Mouse (Mus musculus): Measurements from ENCODE around the gene Apoa5. TPM values are rescaled to one million over a fixed set of nuclear protein-coding genes. Genes with fewer than 3 reads are reported as not detected.
A peak's percentile ranks its signal among the peaks of the same experiment; 100 is the strongest.

Apoa5 gene
- polyA plus RNA-seq, 1 experiment from 2014 or later = not detected

DNA sequence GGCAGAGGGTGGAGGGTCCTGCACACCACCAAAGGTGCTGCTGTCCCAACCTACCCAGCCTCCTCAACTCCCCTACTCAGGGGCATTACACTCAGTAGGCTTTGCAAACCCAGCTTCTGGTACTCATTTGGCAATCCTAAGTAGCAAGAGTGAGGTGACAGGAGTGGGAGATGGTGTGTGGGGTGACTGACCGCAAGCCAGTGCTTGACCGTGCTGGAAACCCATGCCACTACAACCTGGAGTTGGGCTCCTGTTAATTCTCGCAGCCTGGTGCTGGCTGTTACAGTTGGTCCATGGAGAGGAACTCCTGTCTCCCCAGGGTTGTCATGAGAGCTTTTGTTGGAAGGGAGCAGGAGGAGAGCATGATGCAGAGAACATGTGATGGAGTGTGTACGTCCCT is 2.3 kb downstream of the Apoa5 start:
- no peak overlapping the region for H3K27ac ChIP-seq (replicated peaks)
- peaks cover 25% of the 10 kb centered on the region for H3K27me3 ChIP-seq (replicated peaks)
- WGBS = 90% methylated on average over 4 of the region's 4 CpGs
- H3K9me3 ChIP-seq (replicated peaks) = no peaks in the 10 kb centered on the region
- H3K4me1 ChIP-seq = peaks cover 17% of the 10 kb centered on the region
- no peak overlapping the region for H3K4me2 ChIP-seq
- peaks cover 9% of the 10 kb centered on the region for H3K36me3 ChIP-seq
- no peak overlapping the region for H3K9ac ChIP-seq (replicated peaks)
- ATAC-seq (ENCODE audit: low FRiP score) = no peak
- no peak overlapping the region for H3K4me3 ChIP-seq (replicated peaks)

DNA sequence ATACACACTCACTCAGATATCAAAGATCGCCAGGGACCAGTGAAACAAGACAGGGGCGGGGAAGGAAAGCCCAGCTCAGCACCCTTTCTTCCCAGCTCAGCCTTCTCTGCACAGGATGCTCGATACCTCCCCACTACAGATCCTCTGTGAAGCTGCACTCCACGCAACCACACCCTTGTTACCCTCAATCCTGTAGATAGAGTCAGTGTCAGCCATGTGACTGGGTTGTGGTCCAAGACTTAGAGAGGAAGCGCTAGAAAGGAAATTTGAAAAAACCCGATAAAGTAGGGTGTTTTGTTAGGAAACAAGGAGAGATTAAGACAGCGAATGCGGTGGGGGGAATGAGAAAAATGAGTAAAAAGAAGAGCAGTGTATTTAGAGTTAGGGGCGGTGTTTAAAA is 3.6 kb downstream of the Apoa5 start:
- no peak for ATAC-seq (ENCODE audit: low FRiP score)
- 0 out of 2 replicates have a peak overlapping the region, but pooled peaks have one; percentile 80 for H3K4me3 ChIP-seq (replicated peaks)
- peaks cover 25% of the 10 kb centered on the region for H3K27me3 ChIP-seq (replicated peaks)
- no peak overlapping the region for H3K4me2 ChIP-seq
- no peak overlapping the region for H3K27ac ChIP-seq (replicated peaks)
- H3K36me3 ChIP-seq = peaks cover 22% of the 10 kb centered on the region
- no peaks in the 10 kb centered on the region for H3K9me3 ChIP-seq (replicated peaks)
- H3K4me1 ChIP-seq = peaks cover 17% of the 10 kb centered on the region
- no peak overlapping the region for H3K9ac ChIP-seq (replicated peaks)
- 90% methylated on average over 9 of the region's 9 CpGs for WGBS

DNA sequence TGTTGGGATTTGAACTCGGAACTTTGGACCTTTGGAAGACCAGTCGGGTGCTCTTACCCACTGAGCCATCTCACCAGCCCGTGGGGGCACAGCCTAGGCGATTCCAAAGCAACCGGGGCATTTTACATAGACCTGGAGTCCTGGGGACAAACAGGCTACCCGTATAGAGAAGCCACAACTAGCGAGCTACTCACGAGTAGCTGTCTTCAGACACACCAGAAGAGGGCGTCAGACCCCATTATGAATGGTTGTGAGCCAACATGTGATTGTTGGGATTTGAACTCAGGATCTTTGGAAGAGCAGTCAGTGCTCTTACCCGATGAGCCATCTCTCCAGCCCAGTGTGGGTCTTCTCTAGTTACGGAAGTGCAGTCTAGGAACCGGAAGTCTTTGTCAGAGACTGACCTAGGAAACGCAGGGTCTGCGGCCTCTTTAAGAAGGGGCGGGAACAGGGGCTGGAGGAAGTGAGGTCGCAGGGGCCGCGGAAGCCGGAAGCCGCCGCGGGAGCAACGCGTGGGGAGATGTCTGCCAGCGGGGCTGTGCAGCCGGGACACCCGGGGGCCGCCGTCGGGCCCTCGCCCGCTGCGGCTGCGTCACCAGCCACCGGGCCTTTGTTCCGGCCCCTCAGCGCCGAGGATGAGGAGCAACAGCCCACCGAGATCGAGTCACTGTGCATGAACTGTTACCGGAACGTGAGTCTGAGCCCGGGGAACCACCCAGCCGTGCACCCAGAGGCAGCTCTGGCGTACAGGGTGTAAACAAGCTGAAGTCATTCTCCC is 4.4 kb downstream of the Apoa5 start, which contains the start of gene Zpr1:
TSS of gene Zpr1 (plus strand) at position 388 of the 778 bp plus-strand sequence.
- WGBS = 6% methylated on average over 45 of the region's 45 CpGs
- Histone ChIP-seq H3K4me3 (replicated peaks) (peak within 1 kb of the TSS; percentile 80), H3K27ac (replicated peaks) (peak within 1 kb of the TSS; percentile 71), H3K36me3 (peaks cover 30% of the 10 kb centered on the region), H3K4me1 (peaks cover 17% of the 10 kb centered on the region), H3K4me2 (peak within 1 kb of the TSS; percentile 95), H3K27me3 (replicated peaks) (peaks cover 25% of the 10 kb centered on the region), H3K9ac (replicated peaks) (peak within 1 kb of the TSS; percentile 63), H3K9me3 (replicated peaks) (no peaks in the 10 kb centered on the region)
- peak; percentile 94 for ATAC-seq (ENCODE audit: low FRiP score)

DNA sequence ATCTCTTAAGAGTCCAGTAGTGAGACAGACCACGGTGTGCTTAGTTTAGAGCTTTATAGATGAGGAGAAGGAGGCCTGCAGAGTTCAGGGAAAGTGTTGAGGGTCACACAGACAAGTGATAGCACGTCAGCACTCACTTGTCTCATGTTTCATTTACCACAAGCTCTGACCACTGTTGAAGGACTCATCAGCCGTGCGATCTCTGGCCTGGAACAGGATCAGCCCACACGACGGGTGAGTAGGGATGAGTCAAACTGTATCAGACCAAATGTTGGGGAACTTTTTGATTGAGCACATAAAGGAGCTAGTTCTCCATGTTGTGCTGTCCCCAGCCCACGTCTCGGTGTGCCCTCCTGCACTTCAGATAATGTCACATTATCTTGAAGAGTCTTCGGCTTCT is 6.1 kb downstream of the Apoa5 start:
- 94% methylated on average over 9 of the region's 9 CpGs for WGBS

DNA sequence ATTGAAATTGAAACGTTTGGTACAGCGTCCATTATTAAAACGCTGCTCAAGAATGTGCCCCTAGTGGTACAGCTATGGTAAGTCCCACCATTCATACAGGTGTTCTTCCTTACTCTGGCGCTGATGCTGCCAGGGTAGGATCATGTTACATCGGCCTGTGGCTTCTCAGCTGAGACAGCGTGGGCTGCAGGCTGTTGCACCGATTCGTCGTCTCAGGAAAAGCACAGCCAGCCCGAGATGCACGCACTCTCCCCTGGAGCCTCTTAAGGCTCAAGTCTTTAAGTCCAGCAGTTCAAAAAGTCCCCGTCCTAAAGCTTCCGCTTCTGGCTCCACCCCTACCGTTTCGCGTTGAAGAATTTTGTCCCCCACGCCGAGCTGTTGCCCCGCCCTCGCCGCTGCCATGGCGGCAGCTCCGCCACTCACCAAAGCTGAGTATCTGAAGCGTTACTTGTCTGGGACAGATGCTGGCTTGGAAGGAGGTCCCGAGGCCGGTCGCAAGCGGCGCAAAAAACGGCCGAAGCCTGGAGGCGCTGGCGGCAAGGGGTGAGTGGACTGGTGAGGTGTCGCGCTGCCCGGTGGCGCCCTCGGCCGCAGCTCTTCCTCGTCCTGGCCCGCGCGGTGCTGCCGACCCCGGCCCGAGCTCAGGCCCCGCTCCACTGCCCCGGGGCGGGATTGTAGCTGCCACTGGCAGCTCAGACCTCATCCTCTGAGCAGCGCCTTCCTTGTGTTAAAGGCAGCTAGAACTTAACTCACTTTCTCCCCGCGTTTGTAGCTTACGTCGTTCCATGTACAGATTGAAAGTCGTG is 14.4 kb downstream of the Apoa5 start, which contains the start of gene Bud13:
TSS of gene Bud13 (plus strand) at position 378 of the 806 bp plus-strand sequence.
- peak; percentile 92 for ATAC-seq (ENCODE audit: low FRiP score)
- peaks cover 16% of the 10 kb centered on the region for H3K4me1 ChIP-seq
- H3K36me3 ChIP-seq = peaks cover 47% of the 10 kb centered on the region
- H3K9ac ChIP-seq (replicated peaks) = peak within 1 kb of the TSS; percentile 83
- H3K4me3 ChIP-seq (replicated peaks) = peak within 1 kb of the TSS; percentile 90
- H3K27ac ChIP-seq (replicated peaks) = peak within 1 kb of the TSS; percentile 85
- peak within 1 kb of the TSS; percentile 83 for H3K4me2 ChIP-seq
- H3K27me3 ChIP-seq (replicated peaks) = no peaks in the 10 kb centered on the region
- no peaks in the 10 kb centered on the region for H3K9me3 ChIP-seq (replicated peaks)
- under 1% methylated on average over 54 of the region's 55 CpGs for WGBS

More for the DNA sequence above, 6.1 kb downstream of the Apoa5 start:
- H3K9ac ChIP-seq (replicated peaks) = no peak overlapping the region
- no peak for ATAC-seq (ENCODE audit: low FRiP score)
- H3K4me3 ChIP-seq (replicated peaks) = peak overlapping the region; percentile 80; the same call in 1 of the 2 replicates
- H3K27me3 ChIP-seq (replicated peaks) = peaks cover 15% of the 10 kb centered on the region
- peaks cover 40% of the 10 kb centered on the region for H3K36me3 ChIP-seq
- no peaks in the 10 kb centered on the region for H3K9me3 ChIP-seq (replicated peaks)
- H3K27ac ChIP-seq (replicated peaks) = no peak overlapping the region
- peak overlapping the region; percentile 95; the same call in 1 of the 2 replicates for H3K4me2 ChIP-seq
- H3K4me1 ChIP-seq = peaks cover 17% of the 10 kb centered on the region

DNA sequence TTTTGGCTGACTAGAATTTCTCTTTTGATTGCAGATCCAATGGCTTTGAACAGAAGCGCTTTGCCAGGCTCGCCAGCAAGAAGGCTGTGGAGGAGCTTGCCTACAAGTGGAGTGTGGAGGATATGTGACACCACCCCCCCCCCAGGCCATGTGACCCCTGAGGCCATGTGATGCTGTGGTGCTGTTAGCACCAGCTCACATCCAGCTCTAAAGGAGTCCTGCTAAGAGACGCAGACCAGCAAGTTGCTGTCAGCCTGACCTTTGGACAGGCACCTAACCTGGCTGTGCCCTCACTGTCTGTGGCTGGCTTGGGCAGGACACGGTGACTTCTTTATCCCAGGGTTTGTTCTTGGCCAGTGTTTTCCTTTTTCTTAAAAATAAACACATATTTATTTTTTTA is 29.9 kb downstream of the Apoa5 start:
- Histone ChIP-seq H3K27ac (replicated peaks) (no peak overlapping the region), H3K36me3 (peaks cover 52% of the 10 kb centered on the region), H3K4me1 (no peaks in the 10 kb centered on the region), H3K9ac (replicated peaks) (no peak overlapping the region), H3K9me3 (replicated peaks) (no peaks in the 10 kb centered on the region), H3K4me3 (replicated peaks) (no peak overlapping the region), H3K4me2 (no peak overlapping the region), H3K27me3 (replicated peaks) (no peaks in the 10 kb centered on the region)
- WGBS = 94% methylated on average over 4 of the region's 4 CpGs
- ATAC-seq (ENCODE audit: low FRiP score) = no peak

DNA sequence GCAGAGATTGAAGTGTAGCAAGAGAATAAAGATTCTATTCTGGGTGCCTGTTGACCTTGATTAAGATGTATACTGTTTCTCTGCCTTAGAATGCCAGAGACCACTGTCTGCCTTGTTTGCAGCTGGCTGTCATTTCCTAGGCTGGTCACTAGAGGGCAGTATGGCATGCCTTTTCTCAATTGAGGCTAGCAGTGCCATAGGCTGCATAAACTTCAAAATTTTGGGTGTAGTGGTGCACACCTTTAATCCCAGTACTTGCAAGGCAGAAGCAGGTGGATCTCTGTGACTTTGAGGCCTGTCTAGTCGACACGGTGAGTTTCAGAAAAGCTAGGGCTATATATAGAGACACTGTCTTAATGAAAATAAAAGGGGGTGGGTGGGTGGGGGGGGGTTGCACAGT is 33.7 kb downstream of the Apoa5 start:
- ATAC-seq (ENCODE audit: low FRiP score) = no peak
- no peak overlapping the region for H3K4me2 ChIP-seq
- no peak overlapping the region for H3K27ac ChIP-seq (replicated peaks)
- H3K27me3 ChIP-seq (replicated peaks) = no peaks in the 10 kb centered on the region
- 23% methylated on average over 2 of the region's 2 CpGs for WGBS
- H3K9me3 ChIP-seq (replicated peaks) = no peaks in the 10 kb centered on the region
- no peak overlapping the region for H3K4me3 ChIP-seq (replicated peaks)
- no peak overlapping the region for H3K9ac ChIP-seq (replicated peaks)
- no peaks in the 10 kb centered on the region for H3K4me1 ChIP-seq
- H3K36me3 ChIP-seq = peaks cover 22% of the 10 kb centered on the region

DNA sequence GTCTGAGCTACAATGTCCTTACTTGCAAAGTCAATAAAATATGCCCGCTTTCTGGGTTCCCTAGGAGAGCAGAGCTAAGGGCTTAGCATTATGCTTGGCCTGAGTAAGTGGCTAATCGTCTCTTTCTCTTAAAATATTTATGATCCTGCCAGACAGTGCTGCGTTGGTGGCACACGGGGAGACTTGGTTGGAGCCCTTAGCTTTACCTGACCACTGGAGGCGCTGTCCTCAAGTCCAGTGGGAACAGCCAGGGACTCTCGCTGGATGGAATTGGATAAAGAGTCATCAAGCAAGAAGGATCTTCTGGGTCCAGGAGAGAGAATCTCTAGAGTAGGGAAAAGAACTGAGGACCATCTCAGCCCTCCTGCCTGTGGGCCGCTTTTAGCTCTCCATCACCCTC is 40.7 kb downstream of the Apoa5 start:
- Histone ChIP-seq H3K9ac (replicated peaks) (no peak overlapping the region), H3K27me3 (replicated peaks) (no peaks in the 10 kb centered on the region), H3K36me3 (no peaks in the 10 kb centered on the region), H3K4me1 (peaks cover 23% of the 10 kb centered on the region), H3K4me2 (no peak overlapping the region), H3K4me3 (replicated peaks) (no peak overlapping the region), H3K27ac (replicated peaks) (no peak overlapping the region), H3K9me3 (replicated peaks) (no peaks in the 10 kb centered on the region)
- WGBS = 6% methylated on average over 7 of the region's 7 CpGs
- ATAC-seq (ENCODE audit: low FRiP score) = no peak

DNA sequence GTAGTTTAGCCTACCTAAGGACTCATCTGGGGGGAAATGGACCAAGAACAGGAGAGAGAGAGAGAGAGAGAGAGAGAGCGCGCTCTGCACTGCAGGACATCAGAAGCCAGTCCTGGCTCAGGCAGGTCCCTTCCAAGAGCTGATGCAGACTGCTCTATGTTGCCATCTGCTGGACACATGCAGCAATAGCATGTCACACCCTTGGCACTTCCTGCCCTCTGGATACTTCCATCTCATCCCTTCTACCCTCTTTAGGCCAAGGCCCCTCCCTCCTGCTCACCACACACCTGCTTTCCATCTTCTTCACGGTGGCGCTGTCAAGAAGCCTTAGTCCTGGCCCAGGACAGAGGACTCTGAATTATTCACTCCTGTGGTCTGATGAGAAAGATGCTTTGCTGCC is 46.1 kb downstream of the Apoa5 start:
- peak; percentile 51 for ATAC-seq (ENCODE audit: low FRiP score)
- Histone ChIP-seq H3K27ac (replicated peaks) (no peak overlapping the region), H3K4me1 (peaks cover 34% of the 10 kb centered on the region), H3K36me3 (no peaks in the 10 kb centered on the region), H3K4me2 (no peak overlapping the region), H3K27me3 (replicated peaks) (no peaks in the 10 kb centered on the region), H3K4me3 (replicated peaks) (no peak overlapping the region), H3K9me3 (replicated peaks) (no peaks in the 10 kb centered on the region), H3K9ac (replicated peaks) (no peak overlapping the region)
- 1% methylated on average over 4 of the region's 4 CpGs for WGBS

DNA sequence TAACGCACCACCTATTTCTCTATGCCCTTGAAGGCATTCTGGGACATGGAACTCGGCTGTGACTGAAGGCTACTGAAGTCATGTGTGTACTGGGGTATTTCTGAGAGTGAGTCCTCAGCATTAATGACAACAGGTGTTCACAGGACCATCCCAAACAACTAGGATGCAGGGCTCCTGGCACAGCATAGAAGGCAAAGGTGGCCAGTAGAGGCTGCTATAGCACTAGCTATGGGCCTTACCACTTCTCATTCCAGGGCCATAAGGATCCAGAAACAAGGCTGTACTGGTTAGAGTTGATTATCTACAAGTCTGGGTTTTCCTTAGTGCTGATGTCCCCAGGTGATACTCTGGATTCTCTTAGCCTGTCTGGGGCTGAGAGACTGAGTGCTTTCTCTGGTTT is 46.5 kb downstream of the Apoa5 start:
- 0 out of 2 replicates have a peak, but pooled peaks have one; percentile 15 for ATAC-seq (ENCODE audit: low FRiP score)
- 43% methylated on average over 2 of the region's 2 CpGs for WGBS
- no peaks in the 10 kb centered on the region for H3K9me3 ChIP-seq (replicated peaks)
- no peaks in the 10 kb centered on the region for H3K27me3 ChIP-seq (replicated peaks)
- no peak overlapping the region for H3K9ac ChIP-seq (replicated peaks)
- no peak overlapping the region for H3K4me2 ChIP-seq
- no peak overlapping the region for H3K4me3 ChIP-seq (replicated peaks)
- no peak overlapping the region for H3K27ac ChIP-seq (replicated peaks)
- no peaks in the 10 kb centered on the region for H3K36me3 ChIP-seq
- peaks cover 34% of the 10 kb centered on the region for H3K4me1 ChIP-seq

DNA sequence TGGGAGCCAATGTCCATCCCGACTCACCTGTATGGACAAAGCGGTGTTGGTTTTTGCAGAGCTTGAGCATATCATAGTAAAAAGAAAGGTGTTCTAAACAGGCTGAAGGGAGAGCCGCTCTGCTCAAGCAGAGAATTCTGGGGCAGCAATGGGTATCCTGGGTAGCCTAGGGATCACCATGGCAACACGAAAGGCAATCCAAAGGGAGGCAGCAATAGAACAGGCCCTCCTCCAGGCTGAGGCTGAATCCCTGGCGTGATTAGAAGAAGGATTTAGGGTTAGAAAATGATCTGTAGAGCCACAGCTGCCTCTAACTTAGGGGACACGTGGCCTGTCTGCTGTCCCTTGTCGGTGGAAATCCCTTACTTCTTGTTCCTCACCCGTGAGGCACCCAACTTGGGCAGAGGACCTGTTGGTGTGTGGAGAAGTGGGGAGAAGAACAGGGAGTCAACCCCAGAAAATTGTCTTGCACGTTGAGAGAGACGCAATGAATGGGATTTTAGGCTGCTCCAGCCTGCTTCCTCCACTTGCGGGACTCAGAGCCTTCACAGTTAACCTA is 47.5 kb downstream of the Apoa5 start:
- WGBS = 24% methylated on average over 11 of the region's 11 CpGs
- H3K4me3 ChIP-seq (replicated peaks) = no peak overlapping the region
- no peaks in the 10 kb centered on the region for H3K36me3 ChIP-seq
- peak; percentile 60; the same call in 1 of the 2 replicates for ATAC-seq (ENCODE audit: low FRiP score)
- H3K9ac ChIP-seq (replicated peaks) = no peak overlapping the region
- H3K4me2 ChIP-seq = no peak overlapping the region
- no peaks in the 10 kb centered on the region for H3K27me3 ChIP-seq (replicated peaks)
- H3K4me1 ChIP-seq = peaks cover 34% of the 10 kb centered on the region
- H3K27ac ChIP-seq (replicated peaks) = no peak overlapping the region
- no peaks in the 10 kb centered on the region for H3K9me3 ChIP-seq (replicated peaks)
